Mouse (Mus musculus) kidney, adult 8-10 months (tissue): Measurements from ENCODE around the gene Gngt2.

Source experiments
- DNase-seq, 2 experiments: peaks; one replicate each; pipeline ENCODE4 v3.0.0; 2022

Gngt2 gene

GRCm38 (mm10) chr11:95826317-95827167 is 10.5 kb upstream of the Gngt2 start:
- no peak for DNase-seq

- peak in 1 of 2 experiments; percentile 13 for DNase-seq
Measured at GRCm38 (mm10) chr11:95827168-95827447, 9.9 kb upstream of the Gngt2 start.

GRCm38 (mm10) chr11:95827464-95828085 is 9.4 kb upstream of the Gngt2 start:
- peak; percentile 63 to 82 for DNase-seq

GRCm38 (mm10) chr11:95828181-95828964 is 8.6 kb upstream of the Gngt2 start:
- no peak for DNase-seq

GRCm38 (mm10) chr11:95829526-95830050 is 7.4 kb upstream of the Gngt2 start:
- DNase-seq = no peak

- DNase-seq = no peak
Measured at GRCm38 (mm10) chr11:95830411-95831275, 6.4 kb upstream of the Gngt2 start.

- no peak for DNase-seq
Measured at GRCm38 (mm10) chr11:95831276-95831619, 5.8 kb upstream of the Gngt2 start.

- no peak for DNase-seq
Measured at GRCm38 (mm10) chr11:95831641-95832040, 5.4 kb upstream of the Gngt2 start.

- no peak for DNase-seq
Measured at GRCm38 (mm10) chr11:95832129-95833005, 4.6 kb upstream of the Gngt2 start.

GRCm38 (mm10) chr11:95833006-95833570 is 3.9 kb upstream of the Gngt2 start:
- no peak for DNase-seq

- DNase-seq = no peak
Measured at GRCm38 (mm10) chr11:95833631-95834142, 3.3 kb upstream of the Gngt2 start.

GRCm38 (mm10) chr11:95834143-95834667 is 2.8 kb upstream of the Gngt2 start:
- peak in 1 of 2 experiments; percentile 43 for DNase-seq

- DNase-seq = no peak
Measured at GRCm38 (mm10) chr11:95834742-95835710, 2.0 kb upstream of the Gngt2 start.

GRCm38 (mm10) chr11:95835832-95836231 is 1.2 kb upstream of the Gngt2 start:
- DNase-seq = no peak

GRCm38 (mm10) chr11:95836433-95836832 is 583 bp upstream of the Gngt2 start:
- no peak for DNase-seq

- no peak for DNase-seq
Measured at GRCm38 (mm10) chr11:95838598-95838997, 1.6 kb downstream of the Gngt2 start.

- DNase-seq = no peak
Measured at GRCm38 (mm10) chr11:95838999-95839868, 2.2 kb downstream of the Gngt2 start.
